Mouse (Mus musculus) kidney, postnatal 4 days (tissue): ENCODE data around the gene Gm382.

Experiments
- DNase-seq, 2 experiments: peaks; one replicate each; pipeline ENCODE4 v3.0.0; 2021; ENCODE audit warnings: mixed read lengths in 2 of 2

The Gm382 gene

DNA sequence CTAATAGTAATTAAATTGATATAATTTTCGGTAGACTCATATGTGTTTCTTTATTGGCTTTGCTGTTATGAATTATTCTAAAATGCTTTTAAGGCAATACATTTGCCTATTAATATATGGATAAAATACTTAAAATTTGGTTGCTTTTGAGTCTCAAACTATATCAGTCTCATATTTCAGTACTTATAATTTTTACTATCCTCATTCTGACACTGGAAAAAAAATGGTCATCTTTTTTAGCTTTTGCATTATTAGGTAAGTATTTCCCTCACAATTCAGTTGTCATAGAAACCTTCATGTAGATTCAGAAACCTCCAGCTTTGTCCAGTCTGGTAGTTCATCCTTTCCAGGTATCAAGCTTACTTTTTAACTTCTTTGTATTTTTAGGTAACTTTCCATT, at the start of gene Gm382:
Gene Gm382, plus strand, starts transcription at position 301 of the 400 bp plus-strand sequence.
- DNase-seq: no peak

DNA sequence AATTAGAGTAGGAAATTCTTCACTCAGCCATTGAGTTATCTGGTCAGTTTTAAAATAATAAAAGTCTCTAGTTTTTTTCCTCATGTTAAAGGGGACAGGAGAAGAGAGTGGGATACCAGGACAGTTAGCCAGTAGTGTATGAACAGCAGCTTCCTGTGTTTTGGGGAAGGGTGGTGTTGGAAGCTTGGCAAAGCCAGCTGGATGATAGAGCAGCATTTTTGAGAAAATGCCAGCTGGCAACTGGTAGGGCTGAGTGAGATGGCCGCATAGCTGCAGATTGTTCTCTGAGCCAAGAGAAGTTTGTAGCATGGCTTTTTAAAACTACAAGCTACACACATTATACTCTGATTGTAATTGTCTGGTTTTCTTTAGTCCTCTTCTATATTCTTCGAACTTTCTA, 30.4 kb downstream of the Gm382 start:
- no peak for DNase-seq

DNA sequence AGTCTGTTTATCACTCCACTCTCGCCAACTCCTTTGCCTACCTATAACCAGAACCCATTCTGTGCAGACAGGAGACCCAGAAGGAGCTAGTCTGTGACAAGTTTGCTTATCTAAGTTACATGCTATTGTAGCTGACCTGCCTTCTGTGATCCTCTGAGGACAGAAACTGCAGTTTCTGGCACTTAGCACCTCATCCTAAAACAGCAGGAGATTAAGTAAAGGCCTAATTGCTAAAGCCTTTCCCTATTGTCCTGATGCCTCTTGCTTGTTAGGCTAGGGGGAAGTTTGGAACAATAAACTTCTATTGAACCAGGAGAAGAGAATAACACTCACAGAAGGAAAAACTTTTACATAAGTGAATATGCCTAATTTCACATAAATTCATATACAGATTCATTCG, 51.5 kb downstream of the Gm382 start:
- DNase-seq: no peak

DNA sequence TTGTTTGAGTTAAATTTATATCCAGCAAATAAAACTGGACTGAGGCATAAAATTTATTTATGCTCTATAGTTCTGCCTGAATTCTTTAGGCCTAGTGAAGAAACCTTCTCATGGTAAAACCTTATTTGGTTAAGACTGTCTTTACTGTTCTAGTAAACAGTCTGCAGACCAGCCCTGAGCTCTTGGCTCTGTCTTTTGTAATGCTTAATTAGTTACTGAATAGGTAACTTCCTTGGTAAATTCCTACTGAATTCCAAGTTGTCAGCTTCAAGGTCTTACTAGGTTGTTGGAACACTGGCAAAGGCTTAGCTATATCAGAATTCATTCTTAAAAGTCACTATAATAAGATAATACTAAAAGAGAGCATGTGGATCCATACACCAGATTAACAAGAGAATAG, 53.3 kb downstream of the Gm382 start:
- no peak for DNase-seq

DNA sequence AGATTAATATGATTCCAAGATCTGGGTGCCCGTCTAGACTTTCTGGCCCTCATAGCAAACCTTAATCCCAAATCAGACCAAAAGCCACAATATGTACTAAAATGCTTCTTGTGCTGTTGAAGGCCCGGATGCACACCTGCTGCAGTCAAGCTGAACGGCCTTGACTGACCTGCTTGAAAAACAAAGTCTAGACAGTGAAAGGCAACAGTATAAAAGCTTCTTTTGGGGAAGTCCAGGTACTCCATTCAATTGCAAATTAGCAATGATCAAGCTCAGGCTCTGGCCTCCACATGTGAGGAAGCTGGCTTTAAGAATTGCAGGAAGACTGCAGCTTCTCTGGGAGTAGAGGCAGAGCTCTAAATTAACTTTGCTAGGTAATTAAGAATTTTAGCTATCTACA, 54.2 kb downstream of the Gm382 start:
- DNase-seq: no peak

DNA sequence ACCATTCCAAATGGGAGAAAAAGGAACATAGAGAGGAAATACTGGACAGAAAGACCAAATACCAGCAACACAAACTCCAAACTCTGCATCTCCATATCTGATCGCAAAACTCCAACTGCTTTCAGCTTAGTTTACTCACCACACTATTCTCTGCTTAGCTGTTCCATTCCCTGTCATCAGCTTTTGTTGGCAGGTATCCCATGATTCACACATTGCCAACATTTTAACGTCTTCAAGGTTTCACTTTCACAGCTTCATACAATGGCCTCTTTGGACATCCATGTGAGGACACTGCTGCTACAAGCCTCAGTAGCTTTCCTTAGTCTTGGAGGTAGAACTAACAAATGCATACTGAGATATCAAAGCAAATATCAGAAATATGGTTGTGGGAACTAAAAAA, 64.6 kb downstream of the Gm382 start:
- DNase-seq: no peak
